Mouse (Mus musculus) MEL (cell line): ENCODE results near the gene Adamtsl2.

Experiments used
- CTCF ChIP-seq, 3 experiments: IDR thresholded peaks in 2 of 3; conservative IDR thresholded peaks in 1 of 3; 2 replicates each; pipeline ENCODE4 v1.5.1; 2011 to 2012; ENCODE audit warnings: low read length in 3 of 3, low read depth in 2 of 3, mild to moderate bottlenecking in 2 of 3, improper control_type of control experiment in 1 of 3, inconsistent platforms in 1 of 3, mixed read lengths in 1 of 3, moderate library complexity in 1 of 3; ENCODE audit not compliant: control insufficient read depth in 1 of 3, insufficient read depth in 1 of 3, poor library complexity in 1 of 3, severe bottlenecking in 1 of 3
- E2F4 ChIP-seq: IDR thresholded peaks from 2 replicates; pipeline ENCODE4 v1.6.1; 2011; ENCODE audit warnings: low read depth, low read length, improper control_type of control experiment, borderline replicate concordance
- GATA1 ChIP-seq: IDR thresholded peaks from 2 replicates; pipeline ENCODE4 v1.6.1; 2011; ENCODE audit warnings: low read depth, low read length, improper control_type of control experiment
- MAZ ChIP-seq: IDR thresholded peaks from 2 replicates; pipeline ENCODE4 v1.6.1; 2012; ENCODE audit warnings: low read depth, mild to moderate bottlenecking, inconsistent platforms, low read length, improper control_type of control experiment
- MEF2A ChIP-seq: IDR thresholded peaks from 2 replicates; pipeline ENCODE4 v1.6.1; 2014; ENCODE audit warnings: low read depth, mild to moderate bottlenecking, inconsistent platforms, low read length, improper control_type of control experiment; ENCODE audit not compliant: poor library complexity, insufficient replicate concordance, severe bottlenecking; ENCODE audit errors: extremely low read depth
- NELFE ChIP-seq: IDR thresholded peaks from 2 replicates; pipeline ENCODE4 v1.6.1; 2011; ENCODE audit warnings: low read depth, low read length, improper control_type of control experiment
- POLR2A ChIP-seq, 2 experiments: IDR thresholded peaks; 2 replicates each; pipeline ENCODE4 v1.6.1; 2011 to 2012; ENCODE audit warnings: low read length in 2 of 2, mild to moderate bottlenecking in 2 of 2, control low read depth in 1 of 2, improper control_type of control experiment in 1 of 2, low read depth in 1 of 2, moderate library complexity in 1 of 2; ENCODE audit not compliant: control insufficient read depth in 1 of 2, insufficient read depth in 1 of 2, poor library complexity in 1 of 2
- TBP ChIP-seq: IDR thresholded peaks from 2 replicates; pipeline ENCODE4 v1.8.0; 2011; ENCODE audit warnings: low read depth, low read length, improper control_type of control experiment
- TCF12 ChIP-seq: IDR thresholded peaks from 2 replicates; pipeline ENCODE4 v1.6.1; 2014; ENCODE audit warnings: low read depth, mild to moderate bottlenecking, inconsistent platforms, low read length, improper control_type of control experiment, moderate library complexity
- ZC3H11A ChIP-seq: IDR thresholded peaks from 2 replicates; pipeline ENCODE4 v1.6.1; 2012; ENCODE audit warnings: low read depth, mild to moderate bottlenecking, inconsistent platforms, low read length, improper control_type of control experiment
- ZKSCAN1 ChIP-seq: IDR thresholded peaks from 2 replicates; pipeline ENCODE4 v1.6.1; 2012; ENCODE audit warnings: low read depth, mild to moderate bottlenecking, inconsistent platforms, low read length, improper control_type of control experiment, moderate library complexity

GRCm38 (mm10) chr2:27121626-27122355 is 42.6 kb downstream of the Adamtsl2 start:
- TF ChIP-seq CTCF (IDR thresholded peaks at IDR 0.05 in 2 of 3, conservative IDR thresholded peaks at IDR 0.05 in 1 of 3; ENCODE audit: control insufficient read depth in 1 of 3, insufficient read depth in 1 of 3, low read depth in 2 of 3, low read length in 3 of 3, poor library complexity in 1 of 3, severe bottlenecking in 1 of 3) (no peak), ZC3H11A (no peak), TCF12 (no peak), POLR2A (IDR thresholded peaks at IDR 0.05; ENCODE audit: control insufficient read depth in 1 of 2, insufficient read depth in 1 of 2, low read depth in 1 of 2, low read length in 2 of 2, poor library complexity in 1 of 2) (no peak), E2F4 (no peak), MAZ (no peak), TBP (no peak), GATA1 (no peak), NELFE (no peak), MEF2A (no peak), ZKSCAN1 (no peak)
